Mouse (Mus musculus) layer of hippocampus, postnatal 25 days (tissue): ENCODE results near the gene Dnaja3. TPM values are rescaled to one million over a fixed set of nuclear protein-coding genes. Genes with fewer than 3 reads are reported as not detected.
"Not testable (repeated sequence)": the region's sequence is repeated elsewhere in the genome, so short reads cannot be mapped to it uniquely, and the experiment has no call there.

Experiments used
- DNase-seq, 2 experiments: peaks; one replicate each; pipeline ENCODE4 v3.0.0; 2022; ENCODE audit warnings: mixed read lengths in 2 of 2, low spot score in 1 of 2; ENCODE audit errors: extremely low spot score in 1 of 2
- total RNA-seq, 2 experiments: library from RNA; stranded (reverse); gene quantifications; 2 replicates each; pipeline ENCODE4 v1.2.3; 2021

Gene Dnaja3
- total RNA-seq, 2 experiments from 2014 or later = 62.5 to 71.8 TPM

DNA sequence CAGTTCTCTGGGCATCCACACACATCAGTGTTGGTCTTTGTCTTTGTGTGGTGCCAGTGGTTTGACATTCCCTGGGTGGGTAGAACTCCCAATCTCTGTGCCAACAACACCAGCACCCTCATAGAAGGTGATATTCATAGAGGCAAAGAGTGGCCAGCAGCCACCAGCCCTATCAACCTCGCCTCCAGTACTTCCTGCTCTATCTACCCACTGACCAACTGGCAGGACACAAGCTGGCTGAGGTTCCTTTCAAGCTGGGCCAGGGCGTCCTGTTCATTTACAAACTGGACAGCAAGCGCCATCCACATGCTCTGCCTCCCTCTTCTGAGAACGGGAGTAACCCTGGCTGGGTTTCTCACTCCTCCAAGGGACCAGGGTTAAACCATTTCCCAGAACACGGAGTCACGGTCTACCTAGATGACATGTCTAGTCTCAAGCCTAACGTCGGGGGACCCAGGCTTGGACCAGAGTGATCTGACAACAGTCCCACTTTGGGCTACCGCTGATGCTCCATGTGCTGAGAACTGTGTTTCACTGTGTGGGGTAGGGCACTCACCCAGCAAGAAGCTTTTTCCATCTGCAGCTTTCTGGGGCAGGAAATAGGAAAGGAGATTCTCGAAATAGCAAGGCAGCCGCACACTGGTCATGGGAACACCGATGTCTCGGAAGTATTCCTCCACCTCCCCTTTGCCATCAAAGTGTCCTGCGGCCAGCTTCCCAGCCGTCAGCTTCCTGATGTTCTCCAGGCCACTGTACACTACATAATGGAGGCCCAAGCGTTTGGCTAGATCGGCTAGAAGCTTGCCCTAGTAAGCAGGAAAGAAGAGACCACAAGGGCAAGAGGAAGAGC lies 74.3 kb downstream of the Dnaja3 start:
- no peak for DNase-seq

DNA sequence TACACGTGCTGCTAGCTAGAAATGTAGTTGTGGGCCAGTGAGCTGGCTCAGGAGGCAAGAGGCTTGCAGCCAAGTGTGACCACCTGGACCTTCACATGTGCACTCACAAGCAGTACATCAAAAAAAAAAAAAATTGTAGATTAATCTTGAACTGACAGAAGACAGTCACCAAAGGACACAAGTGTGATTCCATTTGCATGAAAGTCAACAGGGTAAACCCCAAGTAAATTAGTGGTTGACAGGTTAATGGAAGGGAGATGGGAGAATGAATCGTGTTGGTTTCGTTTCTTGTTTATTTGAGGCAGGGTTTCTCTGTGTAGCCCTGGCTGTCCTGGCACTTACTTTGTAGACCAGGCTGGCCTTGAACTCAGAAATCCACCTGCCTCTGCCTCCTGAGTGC lies 78.1 kb downstream of the Dnaja3 start:
- DNase-seq = no peak

GRCm38 (mm10) chr16:4718753-4719518 lies 79.1 kb downstream of the Dnaja3 start, which contains the start of gene Nmral1:
Nmral1 (minus strand) TSS chr16:4719356.
- peak; percentile 56 to 63 for DNase-seq

DNA sequence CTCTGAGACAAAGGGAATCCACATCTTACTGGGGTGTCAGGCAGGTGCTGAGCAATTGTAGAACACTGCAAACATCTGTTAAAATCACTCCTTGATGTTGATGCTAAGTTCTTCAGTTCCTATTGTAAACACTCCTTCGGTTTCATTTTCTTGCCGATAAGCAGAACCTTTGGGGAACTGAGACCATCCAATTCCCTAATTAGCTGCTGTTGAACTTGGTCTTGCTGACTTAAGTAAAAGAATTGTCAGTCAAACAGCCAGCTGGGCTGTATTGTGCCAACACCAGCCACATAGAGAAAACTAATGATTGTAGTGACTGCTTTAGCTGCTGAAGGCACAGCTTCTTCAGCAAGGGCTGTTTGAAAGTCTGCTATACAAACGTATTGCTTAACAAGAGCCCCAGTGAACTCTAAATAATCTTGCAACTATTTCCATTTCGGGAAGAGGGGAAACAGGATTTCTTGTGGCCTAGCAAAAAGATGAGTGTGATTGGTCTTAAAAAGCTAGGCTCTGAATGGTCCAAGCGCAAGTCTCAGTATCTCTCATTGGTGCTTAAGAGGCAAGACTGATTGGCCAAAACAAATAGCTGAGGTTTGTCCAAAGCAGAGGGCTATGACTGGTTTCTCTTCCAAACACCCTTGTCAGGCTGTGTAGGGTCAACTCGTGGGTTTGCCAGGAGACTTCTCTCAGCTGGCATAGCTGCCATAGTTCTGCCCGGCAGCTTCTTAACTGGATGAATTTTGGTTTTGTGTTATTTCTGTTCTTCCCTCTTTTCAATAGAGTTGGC lies 82.5 kb downstream of the Dnaja3 start:
- DNase-seq = no peak

GRCm38 (mm10) chr16:4722915-4723209 lies 83.1 kb downstream of the Dnaja3 start:
- no peak for DNase-seq

DNA sequence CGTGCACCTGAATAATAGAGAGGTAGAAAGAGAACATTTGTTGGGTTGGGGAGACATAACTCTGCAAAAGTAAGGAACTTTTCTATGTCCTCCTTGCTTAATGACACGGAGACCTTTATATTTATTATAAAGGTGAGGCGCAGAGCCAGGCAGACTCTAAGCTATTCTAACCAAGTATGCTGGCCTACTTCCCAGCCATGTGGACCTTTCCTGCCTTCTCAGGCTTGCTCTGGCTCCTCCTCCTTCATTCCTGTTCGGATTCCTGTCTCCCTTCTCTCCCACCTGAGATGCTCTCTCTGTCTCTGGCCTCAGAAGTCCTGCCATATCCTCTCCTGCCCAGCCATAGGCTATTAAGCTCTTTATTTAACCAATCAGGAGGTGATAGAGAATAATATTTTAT lies 85.5 kb downstream of the Dnaja3 start:
- DNase-seq = no peak

DNA sequence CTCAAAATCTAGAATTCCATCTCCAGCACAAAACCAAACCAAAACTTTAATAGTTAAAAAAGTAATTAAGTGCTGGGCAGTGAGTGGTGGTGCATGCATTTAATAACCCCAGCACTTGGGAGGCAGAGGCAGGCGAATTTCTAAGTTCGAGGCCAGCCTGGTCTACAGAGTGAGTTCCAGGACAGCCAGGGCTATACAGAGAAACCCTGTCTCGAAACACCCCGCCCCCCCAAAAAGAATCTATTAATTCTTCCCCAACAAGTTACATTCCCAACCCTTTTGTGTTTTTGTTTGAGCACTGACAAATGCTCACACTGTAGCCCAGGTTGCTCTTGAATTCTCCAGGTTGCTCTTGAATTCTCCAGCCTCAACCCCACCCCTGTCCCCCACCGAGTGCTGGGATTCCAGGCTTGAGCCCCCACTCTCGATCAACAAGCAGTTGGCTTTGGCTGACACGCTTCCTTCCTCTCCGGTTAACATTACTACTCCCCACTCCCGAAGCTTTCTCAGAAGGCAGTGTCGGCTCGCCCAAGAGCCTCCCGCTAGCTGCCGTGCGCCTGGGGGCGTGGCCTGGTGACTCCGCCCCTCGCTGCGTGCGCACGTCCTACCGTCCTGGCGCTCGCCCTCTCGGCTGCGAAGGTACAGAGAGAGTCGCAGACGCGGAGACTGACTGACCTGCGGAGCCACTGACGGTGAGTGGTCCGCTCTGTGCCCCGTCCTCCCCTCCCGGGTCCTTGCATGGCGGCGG lies 86.2 kb downstream of the Dnaja3 start, which contains the start of gene Hmox2:
Gene Hmox2 (plus strand): TSS at position 582 of the 748 bp plus-strand sequence.
- DNase-seq = peak; percentile 87 to 90

GRCm38 (mm10) chr16:4726528-4727128 lies 86.8 kb downstream of the Dnaja3 start:
- DNase-seq = peak; percentile 11 to 19

GRCm38 (mm10) chr16:4727526-4727925 lies 87.7 kb downstream of the Dnaja3 start:
- DNase-seq = no peak

GRCm38 (mm10) chr16:4727963-4728362 lies 88.2 kb downstream of the Dnaja3 start:
- no peak for DNase-seq

DNA sequence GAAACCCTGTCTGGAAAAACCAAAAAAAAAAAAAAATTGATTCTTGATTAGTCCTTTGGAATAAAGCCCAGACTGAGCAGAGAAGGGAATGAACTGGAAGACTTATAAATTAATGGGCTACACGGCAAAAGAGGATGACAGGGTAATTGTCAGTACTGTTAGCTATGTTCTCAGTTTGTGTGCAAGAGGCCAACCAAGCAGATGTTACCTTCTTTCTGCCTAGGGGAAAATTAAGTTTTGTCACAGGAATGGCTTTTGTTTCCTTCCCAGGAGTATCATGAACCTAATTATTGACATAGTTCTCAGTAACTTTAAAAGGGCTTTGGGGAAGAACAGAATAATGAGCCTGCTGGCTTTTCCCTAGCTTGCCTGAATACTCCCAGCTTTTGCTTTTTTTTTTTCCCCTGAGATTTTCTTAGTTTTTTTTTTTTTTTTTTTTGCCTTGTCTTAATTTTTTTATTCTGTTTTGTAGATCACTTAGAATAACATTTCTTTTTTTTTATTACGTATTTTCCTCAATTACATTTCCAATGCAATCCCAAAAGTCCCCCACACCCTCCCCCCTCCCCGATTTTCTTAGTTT lies 91.1 kb downstream of the Dnaja3 start:
- no peak for DNase-seq

DNA sequence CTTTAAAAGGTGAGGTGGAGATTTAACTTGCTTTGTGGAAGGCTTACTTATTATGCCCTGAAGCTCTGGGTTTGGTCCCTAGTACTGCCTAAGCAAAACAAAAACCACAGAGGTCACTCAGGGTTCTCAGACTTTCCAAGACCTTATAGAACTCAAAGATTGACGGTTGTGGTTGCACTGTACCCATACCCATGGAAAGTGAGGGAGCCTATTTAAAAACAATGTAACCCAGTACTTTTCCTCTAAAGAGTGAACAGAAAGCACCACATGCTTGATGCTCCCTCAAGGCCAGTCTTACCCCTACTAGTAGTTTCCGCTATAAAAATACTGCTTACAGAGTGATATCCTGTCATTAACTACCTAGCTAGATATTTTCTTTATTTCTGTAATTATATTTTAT lies 96.5 kb downstream of the Dnaja3 start:
- DNase-seq = no peak

- DNase-seq = no peak
Observed at GRCm38 (mm10) chr16:4739994-4740393, 100.2 kb downstream of the Dnaja3 start.

- no peak for DNase-seq
Observed at GRCm38 (mm10) chr16:4742186-4742585, 102.4 kb downstream of the Dnaja3 start.

- no peak for DNase-seq
Observed at GRCm38 (mm10) chr16:4752155-4752554, 112.4 kb downstream of the Dnaja3 start.

DNA sequence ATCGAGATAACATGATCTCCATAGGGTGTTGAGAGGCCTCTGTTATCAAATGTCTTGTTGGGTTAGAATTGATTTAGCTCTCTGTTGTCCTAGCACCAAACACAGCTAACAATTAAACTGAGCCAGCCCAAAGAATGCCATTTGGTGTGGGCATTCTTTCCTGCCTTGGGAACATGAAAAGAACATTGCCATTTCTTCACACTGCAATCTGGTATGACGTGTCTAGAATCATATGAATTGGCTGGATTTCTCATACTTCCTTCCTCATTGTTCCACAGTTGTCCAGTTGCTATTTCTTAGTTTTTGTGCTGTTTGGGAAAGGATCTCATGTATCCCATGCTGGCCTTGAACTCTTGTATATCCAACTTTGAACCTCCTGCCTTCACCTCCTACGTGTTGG lies 114.3 kb downstream of the Dnaja3 start:
- DNase-seq = no peak

DNA sequence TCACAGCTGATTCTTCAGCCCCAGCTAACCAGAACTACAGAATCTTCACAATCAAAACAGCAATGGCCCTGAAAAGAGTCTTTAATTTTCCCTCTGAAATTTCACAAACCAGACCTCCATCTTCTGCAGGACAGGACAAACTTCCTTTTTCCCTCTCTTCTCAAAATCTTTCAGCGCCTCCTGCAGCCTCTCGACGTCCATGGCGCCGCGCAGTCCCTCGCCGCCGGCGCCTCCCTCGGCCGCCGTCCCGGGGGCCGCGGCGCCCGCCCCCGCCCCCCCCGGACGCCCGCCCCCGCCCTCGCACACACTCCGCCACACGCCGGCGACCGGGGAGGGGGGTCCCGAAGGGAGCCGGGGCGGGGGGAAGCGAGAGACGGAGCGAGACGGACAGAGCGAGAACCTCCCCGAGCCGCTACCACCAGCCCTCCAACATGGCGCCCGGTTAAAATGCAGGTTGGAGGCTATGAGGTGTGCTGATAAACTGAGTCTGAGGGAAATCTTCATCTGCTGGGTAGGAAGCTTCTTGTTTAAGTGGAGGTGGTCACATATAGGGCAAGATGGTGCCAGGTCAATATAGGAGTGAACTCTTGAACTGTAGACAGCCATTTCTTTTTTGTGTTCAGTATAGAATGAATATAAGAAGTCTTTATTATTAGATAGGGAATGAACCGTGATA lies 117.0 kb downstream of the Dnaja3 start:
- not testable (repeated sequence) for DNase-seq
